Mouse (Mus musculus): Measurements from ENCODE around the gene Syt7. TPM values are rescaled to one million over a fixed set of nuclear protein-coding genes. Genes with fewer than 3 reads are reported as not detected.

The Syt7 gene
- polyA plus RNA-seq, 1 experiment from 2014 or later: 2.0 TPM

DNA sequence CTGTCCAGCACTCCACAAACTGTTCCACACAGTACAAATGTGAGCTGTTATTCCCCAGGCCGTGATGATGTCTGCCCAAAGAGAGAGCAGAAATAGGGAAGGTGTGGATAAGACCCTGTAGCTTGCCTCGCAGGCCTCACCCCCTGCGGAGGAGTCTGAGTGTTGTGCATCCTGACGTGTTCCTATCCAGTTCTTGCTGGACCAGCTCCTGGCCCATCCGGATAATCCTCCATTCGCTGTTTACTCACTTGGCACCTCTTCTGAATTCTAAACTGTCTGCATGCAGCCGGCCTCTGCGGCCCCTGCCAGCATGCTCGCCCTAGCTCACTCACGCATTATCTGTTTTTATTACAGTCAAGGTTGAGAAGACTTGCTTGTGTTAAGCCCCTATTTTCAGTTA, 15.5 kb downstream of the Syt7 start:
- ATAC-seq (ENCODE audit: low read depth): no peak
- 70% methylated on average over 10 of the region's 10 CpGs for WGBS

DNA sequence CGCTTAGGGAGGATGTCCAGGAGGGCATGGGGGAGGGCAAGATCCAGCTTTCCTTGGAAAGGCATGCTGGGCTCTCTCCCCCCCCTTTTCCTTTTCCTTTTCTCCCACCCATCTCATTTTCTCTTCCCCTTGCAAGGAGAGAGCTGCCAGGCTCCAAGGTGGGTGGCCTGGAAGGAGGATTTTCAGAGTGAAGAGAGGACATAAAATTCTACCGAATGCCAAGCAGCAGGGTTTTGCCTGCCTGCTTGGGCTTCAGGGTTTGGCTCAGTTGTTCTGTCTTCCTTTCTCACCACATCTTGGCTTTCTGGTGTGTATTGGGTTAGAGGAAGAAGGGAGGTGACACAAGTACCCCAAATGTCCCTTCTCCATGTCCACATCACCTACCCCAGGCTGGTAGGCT, 16.0 kb downstream of the Syt7 start:
- no peak for ATAC-seq (ENCODE audit: low read depth)
- H3K4me3 ChIP-seq (ENCODE audit: low read depth, low read length): no peak overlapping the region
- WGBS: 52% methylated on average over 2 of the region's 2 CpGs

More for the DNA sequence above, 15.5 kb downstream of the Syt7 start:
- H3K4me1 ChIP-seq (ENCODE audit: control insufficient read depth, insufficient read depth, low read length): no peaks in the 10 kb centered on the region
- no peaks in the 10 kb centered on the region for H3K27me3 ChIP-seq (replicated peaks; ENCODE audit: control insufficient read depth, insufficient read depth, low read length)
- H3K36me3 ChIP-seq (ENCODE audit: control insufficient read depth, insufficient read depth, low read length): no peaks in the 10 kb centered on the region
- no peak overlapping the region for H3K4me3 ChIP-seq (ENCODE audit: low read depth, low read length)
- DNase-seq (ENCODE audit: low spot score): no peak
- no peaks in the 10 kb centered on the region for H3K9me3 ChIP-seq (ENCODE audit: control insufficient read depth, low read length)
- H3K9ac ChIP-seq (ENCODE audit: low read depth, low read length): no peak overlapping the region
- no peak overlapping the region for H3K27ac ChIP-seq (replicated peaks; ENCODE audit: low read depth, low read length)
- H3K4me2 ChIP-seq (ENCODE audit: low read depth, low read length): no peak overlapping the region

DNA sequence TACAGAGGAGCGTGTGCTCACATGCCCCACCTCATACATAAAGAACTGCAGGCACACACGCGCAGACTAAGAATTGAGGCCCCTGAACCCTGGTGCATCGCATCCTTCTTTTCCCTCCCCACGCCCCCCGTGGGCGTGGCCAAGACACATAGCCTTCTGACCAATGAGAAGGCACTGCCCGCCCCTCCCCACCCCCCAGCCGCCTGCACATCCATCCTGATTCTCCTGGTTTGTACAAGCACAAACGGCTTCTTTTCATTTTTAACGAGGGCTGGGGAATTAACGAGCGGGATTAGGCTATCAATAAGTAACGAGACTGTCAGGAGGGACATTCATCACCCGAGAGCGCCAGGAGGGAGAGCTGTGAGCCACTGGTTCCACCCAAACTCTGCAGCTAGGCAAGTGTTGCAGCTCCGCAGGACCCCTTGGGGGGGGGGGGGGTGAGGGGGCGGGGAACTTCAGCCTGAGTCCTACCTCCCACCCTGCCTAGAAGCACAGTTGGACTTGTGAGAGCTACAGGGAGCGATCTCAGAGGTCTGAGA, 24.9 kb downstream of the Syt7 start:
- Histone ChIP-seq H3K27me3 (replicated peaks; ENCODE audit: control insufficient read depth, insufficient read depth, low read length) (no peaks in the 10 kb centered on the region), H3K9me3 (ENCODE audit: control insufficient read depth, low read length) (no peaks in the 10 kb centered on the region), H3K4me1 (ENCODE audit: control insufficient read depth, insufficient read depth, low read length) (no peaks in the 10 kb centered on the region), H3K9ac (ENCODE audit: low read depth, low read length) (peak overlapping the region; percentile 54; the same call in 1 of the 2 replicates), H3K36me3 (ENCODE audit: control insufficient read depth, insufficient read depth, low read length) (no peaks in the 10 kb centered on the region), H3K4me3 (ENCODE audit: low read depth, low read length) (peak overlapping the region; percentile 28; the same call in 1 of the 2 replicates), H3K4me2 (ENCODE audit: low read depth, low read length) (peak overlapping the region; percentile 52), H3K27ac (replicated peaks; ENCODE audit: low read depth, low read length) (no peak overlapping the region)
- under 1% methylated on average over 16 of the region's 19 CpGs for WGBS
- ATAC-seq (ENCODE audit: low read depth) (peak; percentile 88), DNase-seq (ENCODE audit: low spot score) (peak; percentile 92)

More for the DNA sequence above, 16.0 kb downstream of the Syt7 start:
- no peak overlapping the region for H3K4me2 ChIP-seq (ENCODE audit: low read depth, low read length)
- no peaks in the 10 kb centered on the region for H3K27me3 ChIP-seq (replicated peaks; ENCODE audit: control insufficient read depth, insufficient read depth, low read length)
- no peak overlapping the region for H3K27ac ChIP-seq (replicated peaks; ENCODE audit: low read depth, low read length)
- no peaks in the 10 kb centered on the region for H3K9me3 ChIP-seq (ENCODE audit: control insufficient read depth, low read length)
- H3K4me1 ChIP-seq (ENCODE audit: control insufficient read depth, insufficient read depth, low read length): no peaks in the 10 kb centered on the region
- H3K36me3 ChIP-seq (ENCODE audit: control insufficient read depth, insufficient read depth, low read length): no peaks in the 10 kb centered on the region
- no peak overlapping the region for H3K9ac ChIP-seq (ENCODE audit: low read depth, low read length)
- DNase-seq (ENCODE audit: low spot score): no peak

DNA sequence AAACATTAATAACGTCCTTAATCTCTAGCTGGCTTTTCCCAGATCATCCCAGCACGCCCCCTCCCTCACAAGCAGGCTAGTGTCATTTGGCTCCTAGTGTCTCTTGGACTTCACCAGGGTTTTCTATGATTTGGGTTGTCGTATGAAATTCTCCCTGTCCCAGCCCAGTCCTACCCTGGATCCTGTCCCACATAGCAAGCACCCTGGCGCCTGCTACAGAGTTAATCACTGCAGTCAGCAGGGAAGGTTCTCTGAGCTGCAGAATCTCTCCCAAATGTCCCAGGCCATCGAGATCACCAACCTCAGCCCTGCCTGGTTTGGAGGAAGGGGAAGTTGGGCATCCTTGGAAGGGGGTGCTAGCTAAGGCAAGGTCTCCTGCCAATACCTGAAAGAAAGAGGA, 26.6 kb downstream of the Syt7 start:
- WGBS: 65% methylated on average over 5 of the region's 5 CpGs
- ATAC-seq (ENCODE audit: low read depth) (no peak), DNase-seq (ENCODE audit: low spot score) (no peak)
- H3K27me3 ChIP-seq (replicated peaks; ENCODE audit: control insufficient read depth, insufficient read depth, low read length): no peaks in the 10 kb centered on the region
- H3K4me1 ChIP-seq (ENCODE audit: control insufficient read depth, insufficient read depth, low read length): no peaks in the 10 kb centered on the region
- H3K9ac ChIP-seq (ENCODE audit: low read depth, low read length): no peak overlapping the region
- H3K9me3 ChIP-seq (ENCODE audit: control insufficient read depth, low read length): no peaks in the 10 kb centered on the region
- H3K4me3 ChIP-seq (ENCODE audit: low read depth, low read length): no peak overlapping the region
- H3K4me2 ChIP-seq (ENCODE audit: low read depth, low read length): no peak overlapping the region
- no peak overlapping the region for H3K27ac ChIP-seq (replicated peaks; ENCODE audit: low read depth, low read length)
- no peaks in the 10 kb centered on the region for H3K36me3 ChIP-seq (ENCODE audit: control insufficient read depth, insufficient read depth, low read length)

DNA sequence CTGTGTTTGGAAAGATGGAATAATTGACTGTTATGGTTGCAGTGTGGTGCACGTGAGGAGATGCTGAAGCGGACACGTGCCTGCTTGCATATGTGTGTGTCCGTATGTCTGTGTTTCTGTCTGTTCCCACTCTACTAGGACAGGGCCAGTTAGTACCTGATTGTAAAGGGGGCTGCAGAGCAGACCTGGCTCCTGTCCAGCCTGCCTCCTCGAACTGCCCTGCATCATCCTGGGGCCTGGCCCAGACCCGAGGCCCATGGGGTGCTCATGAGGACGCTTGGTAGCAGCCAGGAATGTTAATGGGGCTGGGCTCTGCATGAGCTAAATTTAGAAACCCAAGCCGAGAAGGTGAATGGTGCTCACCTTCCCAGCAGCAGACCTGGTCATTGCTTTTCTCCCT, 28.0 kb downstream of the Syt7 start:
- 45% methylated on average over 8 of the region's 8 CpGs for WGBS
- ATAC-seq (ENCODE audit: low read depth): no peak
- no peak overlapping the region for H3K27ac ChIP-seq (replicated peaks; ENCODE audit: low read depth, low read length)

DNA sequence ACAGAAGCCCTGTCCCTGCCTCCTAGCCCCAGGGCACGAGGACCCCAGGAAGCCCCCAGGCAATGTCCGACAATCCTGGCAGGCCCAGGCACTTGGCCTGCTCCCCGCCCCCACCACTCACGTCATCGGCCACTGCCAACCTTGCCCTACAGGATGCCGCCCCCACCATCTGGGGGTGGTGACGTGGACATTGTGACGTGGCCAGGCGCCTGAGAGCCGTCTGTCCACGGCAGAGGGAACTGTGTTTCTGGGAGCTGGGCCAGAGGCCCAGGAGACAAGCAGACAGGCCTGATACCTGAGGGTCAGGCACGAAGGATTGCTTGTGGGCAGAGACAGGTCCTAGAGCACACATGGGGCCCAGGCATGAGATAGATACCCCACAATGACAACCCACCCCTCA, 28.5 kb downstream of the Syt7 start:
- no peaks in the 10 kb centered on the region for H3K9me3 ChIP-seq (ENCODE audit: control insufficient read depth, low read length)
- H3K27ac ChIP-seq (replicated peaks; ENCODE audit: low read depth, low read length): no peak overlapping the region
- H3K9ac ChIP-seq (ENCODE audit: low read depth, low read length): no peak overlapping the region
- DNase-seq (ENCODE audit: low spot score) (no peak), ATAC-seq (ENCODE audit: low read depth) (no peak)
- H3K36me3 ChIP-seq (ENCODE audit: control insufficient read depth, insufficient read depth, low read length): no peaks in the 10 kb centered on the region
- peaks cover 7% of the 10 kb centered on the region for H3K4me1 ChIP-seq (ENCODE audit: control insufficient read depth, insufficient read depth, low read length)
- H3K27me3 ChIP-seq (replicated peaks; ENCODE audit: control insufficient read depth, insufficient read depth, low read length): peaks cover 1% of the 10 kb centered on the region
- no peak overlapping the region for H3K4me2 ChIP-seq (ENCODE audit: low read depth, low read length)
- H3K4me3 ChIP-seq (ENCODE audit: low read depth, low read length): no peak overlapping the region
- WGBS: 65% methylated on average over 5 of the region's 12 CpGs

More for the DNA sequence above, 28.0 kb downstream of the Syt7 start:
- no peaks in the 10 kb centered on the region for H3K36me3 ChIP-seq (ENCODE audit: control insufficient read depth, insufficient read depth, low read length)
- peaks cover 1% of the 10 kb centered on the region for H3K4me1 ChIP-seq (ENCODE audit: control insufficient read depth, insufficient read depth, low read length)
- no peak for DNase-seq (ENCODE audit: low spot score)
- H3K9ac ChIP-seq (ENCODE audit: low read depth, low read length): no peak overlapping the region
- H3K9me3 ChIP-seq (ENCODE audit: control insufficient read depth, low read length): no peaks in the 10 kb centered on the region
- no peak overlapping the region for H3K4me2 ChIP-seq (ENCODE audit: low read depth, low read length)
- H3K27me3 ChIP-seq (replicated peaks; ENCODE audit: control insufficient read depth, insufficient read depth, low read length): no peaks in the 10 kb centered on the region
- no peak overlapping the region for H3K4me3 ChIP-seq (ENCODE audit: low read depth, low read length)

DNA sequence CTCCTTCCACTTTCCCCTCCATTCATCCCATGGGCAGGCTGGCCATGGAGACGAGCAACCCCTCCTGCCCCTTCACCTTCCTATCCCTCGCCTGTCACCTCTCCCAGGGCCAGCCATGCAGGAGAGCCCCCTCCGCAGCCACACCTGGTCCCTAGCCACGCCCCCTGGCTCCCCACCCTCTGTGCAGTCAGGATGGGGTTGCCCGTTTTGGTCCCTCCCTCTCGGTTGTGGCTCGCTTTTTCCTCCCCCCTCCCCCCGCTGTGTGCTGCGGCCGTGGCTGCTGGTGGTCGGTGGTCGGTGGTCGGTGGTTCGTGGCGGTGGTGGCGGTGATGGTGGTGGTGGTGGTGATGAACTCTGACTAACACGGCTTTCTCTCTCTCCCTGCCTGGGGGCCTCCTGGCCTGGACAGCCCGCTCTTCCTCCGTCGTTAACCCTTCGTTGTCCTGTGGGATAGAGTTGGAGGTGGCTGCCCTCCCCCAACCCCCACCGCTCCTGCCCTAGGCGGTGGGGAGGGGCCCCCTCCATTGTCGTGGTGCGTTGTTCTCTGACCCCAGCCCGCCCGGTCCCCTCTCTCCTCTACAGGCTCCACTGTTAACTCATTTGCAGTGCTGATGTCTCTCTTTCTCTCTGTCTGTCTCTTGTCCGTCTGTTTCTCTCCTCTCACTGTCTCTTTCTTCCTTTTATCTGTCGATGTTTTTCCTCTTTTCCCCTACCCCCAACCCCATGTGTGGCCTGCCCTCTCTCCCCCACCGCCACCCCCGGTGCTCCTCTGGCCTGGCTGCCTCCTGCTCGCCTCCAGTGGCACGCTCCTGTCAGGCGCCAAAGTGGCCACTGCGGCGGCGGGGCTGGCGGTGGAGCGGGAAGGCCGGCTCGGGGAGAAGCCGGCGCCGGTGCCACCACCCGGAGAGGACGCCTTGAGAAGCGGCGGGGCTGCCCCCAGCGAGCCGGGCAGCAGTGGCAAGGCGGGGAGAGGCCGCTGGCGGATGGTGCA, 33.4 kb downstream of the Syt7 start:
- 0 out of 2 replicates have a peak, but pooled peaks have one; percentile 15 for ATAC-seq (ENCODE audit: low read depth)
- H3K36me3 ChIP-seq (ENCODE audit: control insufficient read depth, insufficient read depth, low read length): no peaks in the 10 kb centered on the region
- peak overlapping the region; percentile 33 for H3K4me3 ChIP-seq (ENCODE audit: low read depth, low read length)
- peaks cover 13% of the 10 kb centered on the region for H3K27me3 ChIP-seq (replicated peaks; ENCODE audit: control insufficient read depth, insufficient read depth, low read length)
- no peak for DNase-seq (ENCODE audit: low spot score)
- H3K9ac ChIP-seq (ENCODE audit: low read depth, low read length): peak overlapping the region; percentile 43
- no peaks in the 10 kb centered on the region for H3K9me3 ChIP-seq (ENCODE audit: control insufficient read depth, low read length)
- peak overlapping the region; percentile 59 for H3K4me2 ChIP-seq (ENCODE audit: low read depth, low read length)
- no peak overlapping the region for H3K27ac ChIP-seq (replicated peaks; ENCODE audit: low read depth, low read length)
- H3K4me1 ChIP-seq (ENCODE audit: control insufficient read depth, insufficient read depth, low read length): peaks cover 10% of the 10 kb centered on the region
- WGBS: 2% methylated on average over 40 of the region's 53 CpGs

DNA sequence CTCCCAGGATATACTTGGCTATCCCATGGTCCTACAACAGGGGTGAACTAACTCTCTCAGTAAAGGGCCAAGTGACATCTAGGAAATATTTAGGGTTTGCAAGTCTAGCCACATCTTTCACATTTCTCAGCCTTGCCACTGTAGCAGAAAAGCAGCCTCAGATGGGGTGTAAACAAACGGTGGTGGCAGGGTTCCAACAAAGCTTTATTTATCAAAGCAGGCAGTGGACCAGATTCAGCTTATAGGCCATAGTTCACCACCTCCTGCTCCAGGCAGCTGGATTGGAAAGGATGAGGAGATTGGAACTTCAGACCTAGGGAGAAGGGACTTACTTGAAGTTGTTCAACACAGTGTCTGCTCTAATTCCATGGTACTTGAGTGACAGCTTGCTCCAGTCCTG, 35.9 kb downstream of the Syt7 start:
- 58% methylated on average over 1 of the region's 1 CpGs for WGBS
- Histone ChIP-seq H3K9me3 (ENCODE audit: control insufficient read depth, low read length) (no peaks in the 10 kb centered on the region), H3K27ac (replicated peaks; ENCODE audit: low read depth, low read length) (no peak overlapping the region), H3K9ac (ENCODE audit: low read depth, low read length) (no peak overlapping the region), H3K36me3 (ENCODE audit: control insufficient read depth, insufficient read depth, low read length) (no peaks in the 10 kb centered on the region), H3K4me1 (ENCODE audit: control insufficient read depth, insufficient read depth, low read length) (peaks cover 19% of the 10 kb centered on the region), H3K4me2 (ENCODE audit: low read depth, low read length) (no peak overlapping the region), H3K4me3 (ENCODE audit: low read depth, low read length) (no peak overlapping the region), H3K27me3 (replicated peaks; ENCODE audit: control insufficient read depth, insufficient read depth, low read length) (peaks cover 13% of the 10 kb centered on the region)
- no peak for ATAC-seq (ENCODE audit: low read depth)
- DNase-seq (ENCODE audit: low spot score): no peak
